Comparison of ENCODE assay signal across 27 mouse cellular contexts in the genomic region with DNA sequence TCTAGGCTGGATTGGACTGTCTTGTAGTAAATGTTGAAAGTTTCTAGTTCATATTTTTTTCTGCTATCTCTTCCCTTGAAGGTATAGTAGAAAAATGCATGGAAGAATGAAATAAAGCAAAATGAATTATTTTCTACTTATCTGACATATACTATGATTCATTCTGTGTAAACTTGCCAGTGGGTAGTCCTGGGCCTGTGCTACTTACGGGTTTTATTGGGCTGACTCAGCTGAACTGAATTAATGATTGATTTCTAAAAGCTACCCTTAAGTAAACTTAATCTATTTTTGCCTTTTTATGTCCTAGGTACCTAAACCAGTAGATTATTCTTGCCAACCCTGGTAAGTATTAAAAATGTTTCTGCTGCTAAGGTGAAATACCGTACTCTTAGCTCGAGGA.
DNase-seq lines count a peak whose midpoint lies in the region; ATAC-seq and TF ChIP-seq lines count a peak whose summit lies in the region.
"Had no signal": no experiment of that assay in that cellular context is flagged by ENCODE, and none has a peak within 500 bp of the region (broad histone marks: within the 10 kb centered on the region; RNA-seq: fewer than 3 reads in every experiment).

No protein-coding gene starts in this region.

- WGBS in kidney, adult 2 months, result 50% methylated on average over 3 of the region's 3 CpGs
- WGBS in thymus, adult 2 months, result 96% methylated on average over 3 of the region's 3 CpGs

- in situ Hi-C loops in Patski (cut with MboI; ENCODE audit: low pct_unique_long_range_greater_than_20kb), result no loop called here

- POLR2A ChIA-PET in Patski (lab: Charles Lee), result no interaction called here

- peak; percentile 20 for DNase-seq in kidney, adult 2 months
- DNase-seq in kidney, adult 11 months, result no peak
- peak; percentile 26 for DNase-seq in 3T3-L1 (ENCODE audit: low read depth, low spot score)
- peak; percentile 22 for DNase-seq in Patski (ENCODE audit: low read depth, low spot score)
- DNase-seq in retina, embryonic 14.5 days (ENCODE audit: low spot score), result no peak
- no peak for DNase-seq in thymus, adult 2 months
- DNase-seq: adrenal gland, adult 2 months; adrenal gland, postnatal 10 days; adrenal gland, postnatal 25 days; B cell, adult 2 months; cerebellum, adult 11 months; cerebellum, adult 18-20 months; cerebellum, adult 8-10 months; cerebellum, adult 9-11 months; cerebellum, postnatal 14 days; cerebellum, postnatal 36 days; embryo, embryonic 11 days had no signal

- H3K4me1 ChIP-seq in kidney, adult 2 months (ENCODE audit: control insufficient read depth, insufficient read depth, low read length), result no peaks in the 10 kb centered on the region
- no peaks in the 10 kb centered on the region for H3K4me1 ChIP-seq in thymus, adult 2 months (replicated peaks; ENCODE audit: control insufficient read depth, insufficient read depth, low read length)
- H3K4me1 ChIP-seq: embryonic facial prominence, embryonic 13.5 days; embryonic facial prominence, embryonic 15.5 days; forebrain, embryonic 10.5 days; forebrain, embryonic 12.5 days had no signal

- ATAC-seq in Patski, result no peak
- ATAC-seq: CD4-positive, CD25-positive, alpha-beta regulatory T cell, adult 4 months; forebrain, embryonic 14.5 days; forebrain, embryonic 16.5 days had no signal

- no peaks in the 10 kb centered on the region for H3K36me3 ChIP-seq in kidney, adult 2 months (ENCODE audit: control insufficient read depth, insufficient read depth, low read length)
- H3K36me3 ChIP-seq in thymus, adult 2 months (ENCODE audit: control insufficient read depth, insufficient read depth, low read length), result no peaks in the 10 kb centered on the region
- H3K36me3 ChIP-seq: embryonic facial prominence, embryonic 13.5 days; embryonic facial prominence, embryonic 15.5 days; forebrain, embryonic 10.5 days; forebrain, embryonic 12.5 days; G1E had no signal

- TF ChIP-seq POLR2A in kidney, adult 2 months (IDR thresholded peaks at IDR 0.05; ENCODE audit: low read depth, low read length), result no peak
- no peak for TF ChIP-seq POLR2A in thymus, adult 2 months (IDR thresholded peaks at IDR 0.05; ENCODE audit: control insufficient read depth, extremely low read depth, insufficient read depth, low read length, poor library complexity)

- H3K27me3 ChIP-seq in kidney, adult 2 months (replicated peaks; ENCODE audit: control insufficient read depth, insufficient read depth, low read length), result no peaks in the 10 kb centered on the region
- H3K27me3 ChIP-seq in Patski, result no peaks in the 10 kb centered on the region
- H3K27me3 ChIP-seq in thymus, adult 2 months (ENCODE audit: control insufficient read depth, insufficient read depth, low read length), result no peaks in the 10 kb centered on the region
- H3K27me3 ChIP-seq: CH12.LX; embryonic facial prominence, embryonic 13.5 days; embryonic facial prominence, embryonic 15.5 days; forebrain, embryonic 12.5 days had no signal

- CTCF ChIA-PET in Patski (lab: Charles Lee), result interaction anchor here (0.8 to 2.9 kb wide), 7 partner anchors 8 to 31 kb away, joined by 3 to 13 read pairs (median 4); no protein-coding TSS in a partner anchor

- no peak overlapping the region for H3K27ac ChIP-seq in kidney, adult 2 months (ENCODE audit: insufficient read depth, low read depth, low read length)
- no peak overlapping the region for H3K27ac ChIP-seq in thymus, adult 2 months (ENCODE audit: control insufficient read depth, insufficient read depth, low read length)
- H3K27ac ChIP-seq: embryonic facial prominence, embryonic 13.5 days; embryonic facial prominence, embryonic 15.5 days; forebrain, embryonic 10.5 days; forebrain, embryonic 12.5 days had no signal

- no peak overlapping the region for H3K4me3 ChIP-seq in kidney, adult 2 months (ENCODE audit: insufficient read depth, low read depth, low read length)
- no peak overlapping the region for H3K4me3 ChIP-seq in thymus, adult 2 months (ENCODE audit: control insufficient read depth, insufficient read depth, low read length)
- H3K4me3 ChIP-seq: embryonic facial prominence, embryonic 13.5 days; embryonic facial prominence, embryonic 15.5 days; erythroblast, embryonic 14.5 days; forebrain, embryonic 10.5 days; forebrain, embryonic 12.5 days had no signal

- TF ChIP-seq CTCF in kidney, adult 2 months (conservative IDR thresholded peaks at IDR 0.05; ENCODE audit: insufficient read depth, insufficient read length, low read depth, low read length), result no peak
- TF ChIP-seq CTCF in Patski (IDR thresholded peaks at IDR 0.05), result no peak
- TF ChIP-seq CTCF in thymus, adult 2 months (IDR thresholded peaks at IDR 0.05; ENCODE audit: borderline replicate concordance, control insufficient read depth, extremely low read depth, insufficient read depth, low read length, poor library complexity), result no peak

Comparison
In these comparisons a context has a peak if more than half of its experiments do, and no peak if none do; other contexts are left out.
1. DNase-seq: peak in kidney, adult 2 months (single experiment), 3T3-L1 (single experiment) and Patski (single experiment); none in kidney, adult 11 months (single experiment), retina, embryonic 14.5 days (single experiment) and thymus, adult 2 months (single experiment).